ENCODE assay signal across 15 mouse cellular contexts in the genomic region with DNA sequence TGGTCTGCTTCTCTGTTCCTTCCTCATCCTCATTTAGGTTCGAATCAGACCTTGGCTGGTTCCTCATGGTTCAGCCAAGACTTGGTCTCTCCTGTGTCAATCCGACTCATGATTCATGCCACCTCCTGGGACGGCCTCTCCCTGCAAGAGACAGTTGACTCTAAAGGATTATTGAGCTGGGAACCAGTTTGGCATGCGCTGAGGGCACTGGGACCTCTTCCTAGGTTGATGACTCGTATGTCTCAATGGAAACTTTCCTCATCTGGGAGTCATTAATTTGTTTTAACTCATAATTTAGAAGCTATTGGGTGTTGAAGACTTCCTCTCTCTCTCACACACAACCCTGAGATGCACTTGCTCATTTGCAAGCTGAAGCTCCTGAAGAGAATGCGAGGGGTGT.
"Had no signal": no experiment of that assay in that cellular context is flagged by ENCODE, and none has a peak within 500 bp of the region (broad histone marks: within the 10 kb centered on the region; RNA-seq: fewer than 3 reads in every experiment).

No protein-coding gene starts in this region.

- H3K4me1 ChIP-seq: liver, embryonic 12.5 days; liver, embryonic 15.5 days had no signal

- H3K36me3 ChIP-seq: limb, embryonic 10.5 days; limb, embryonic 13.5 days; liver, embryonic 12.5 days; liver, embryonic 15.5 days had no signal

- H3K27me3 ChIP-seq: limb, embryonic 13.5 days; liver, embryonic 12.5 days; liver, embryonic 15.5 days had no signal

- H3K27ac ChIP-seq: limb, embryonic 10.5 days; limb, embryonic 13.5 days; liver, embryonic 12.5 days; liver, embryonic 15.5 days; stomach, postnatal 0 days had no signal

- DNase-seq: kidney, adult 9 months; kidney, postnatal 14 days; kidney, postnatal 4 days; layer of hippocampus, adult 9-11 months; liver; lung, adult 2 months; lung, postnatal 14 days; lung, postnatal 4 days; midbrain, embryonic 14.5 days; thymus, postnatal 25 days had no signal

- H3K4me3 ChIP-seq: limb, embryonic 10.5 days; limb, embryonic 13.5 days; liver, embryonic 12.5 days; liver, embryonic 15.5 days had no signal
